Mouse (Mus musculus) brain, embryonic 14.5 days (tissue): ENCODE data around the gene Khdc1a. TPM values are rescaled to one million over a fixed set of nuclear protein-coding genes. Genes with fewer than 3 reads are reported as not detected.
"Not testable (repeated sequence)": the region's sequence is repeated elsewhere in the genome, so short reads cannot be mapped to it uniquely, and the experiment has no call there.

Source experiments
- DNase-seq: peaks from one replicate; pipeline ENCODE4 v3.0.0-alpha.2; 2011; ENCODE audit warnings: low read depth
- CTCF ChIP-seq: fragments of 200-500 bp; IDR thresholded peaks from 2 replicates; pipeline ENCODE4 v1.5.1; 2012; ENCODE audit warnings: inconsistent platforms, mild to moderate bottlenecking, moderate library complexity, borderline replicate concordance; ENCODE audit not compliant: insufficient read depth, insufficient read length; ENCODE audit errors: extremely low read depth
- POLR2A ChIP-seq: fragments of 200-500 bp; IDR thresholded peaks from 2 replicates; pipeline ENCODE4 v1.6.1; 2012; ENCODE audit warnings: mild to moderate bottlenecking, inconsistent platforms, borderline replicate concordance; ENCODE audit not compliant: poor library complexity, insufficient read depth, insufficient read length, severe bottlenecking; ENCODE audit errors: extremely low read depth
- polyA plus RNA-seq: library from polyadenylated mRNA; depleted of rRNA; stranded (reverse); fragments of >200 nt; gene quantifications from 2 replicates; pipeline ENCODE4 v1.2.3, GENCODE M21; 2012; rRNA removed

Khdc1a gene
- polyA plus RNA-seq, 1 experiment, result not detected

DNA sequence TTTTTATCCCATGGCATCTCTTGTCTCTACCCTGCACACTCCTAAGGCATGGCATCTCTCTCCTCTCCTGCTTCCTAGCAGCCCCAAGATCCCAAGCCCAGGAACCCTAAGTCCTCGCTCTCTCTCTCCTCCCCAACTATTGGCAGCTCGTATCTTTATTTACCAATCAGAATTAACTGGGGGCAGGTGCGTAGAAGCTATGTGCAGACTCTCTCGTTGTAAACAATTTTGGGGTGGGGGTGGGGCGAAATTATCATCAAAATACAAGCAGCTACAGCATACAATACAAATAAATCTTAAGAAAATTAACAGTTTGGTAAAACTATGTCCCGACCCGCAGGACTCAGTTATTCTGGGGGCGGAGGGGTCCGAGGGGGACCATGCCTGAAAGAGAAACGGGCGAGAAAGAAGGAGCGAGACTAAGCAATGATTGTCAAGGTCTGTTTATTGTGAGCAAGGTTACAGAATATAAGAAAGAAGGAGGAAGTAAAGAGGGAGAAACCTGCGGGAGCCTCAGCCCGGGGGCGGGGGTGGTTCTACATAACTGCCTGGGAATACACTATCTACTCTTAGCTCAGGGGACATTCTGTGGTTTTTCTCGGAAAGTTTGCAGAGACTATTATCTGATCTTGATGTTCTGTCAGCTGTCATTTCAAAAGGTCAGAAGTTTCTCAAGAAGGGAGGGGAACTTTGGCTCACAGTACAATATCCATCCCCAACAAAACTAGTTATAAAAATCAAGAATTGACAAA lies 16.0 kb upstream of the Khdc1a start:
- no peak for DNase-seq
- TF ChIP-seq POLR2A, result no peak
- TF ChIP-seq CTCF, result no peak

GRCm38 (mm10) chr1:21335836-21336235 lies 13.6 kb upstream of the Khdc1a start:
- no peak for DNase-seq
- TF ChIP-seq POLR2A, result no peak
- no peak for TF ChIP-seq CTCF

GRCm38 (mm10) chr1:21340745-21341144 lies 8.7 kb upstream of the Khdc1a start:
- TF ChIP-seq CTCF (no peak), POLR2A (no peak)
- DNase-seq, result no peak

DNA sequence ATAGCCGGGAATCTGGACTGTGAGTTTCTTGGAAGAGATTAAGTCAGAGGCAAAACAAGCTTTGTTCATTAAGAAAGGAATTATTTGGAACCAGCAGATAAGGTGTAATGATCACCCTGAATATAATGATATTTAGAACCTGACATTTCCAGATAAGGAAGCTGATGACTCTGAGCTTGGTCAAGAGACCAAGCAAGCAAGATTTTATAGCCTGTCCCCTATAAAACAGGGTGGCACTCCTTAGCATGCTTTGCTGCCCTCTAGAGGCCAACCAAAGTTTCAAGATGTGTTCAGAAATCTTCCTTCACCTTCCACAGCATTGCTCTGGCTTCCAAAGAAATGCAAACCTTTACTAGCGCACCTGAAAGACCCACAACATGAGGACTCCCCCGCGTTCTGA lies 5.2 kb upstream of the Khdc1a start:
- TF ChIP-seq CTCF (peak; percentile 73; the same call in 1 of the 2 replicates), POLR2A (no peak)
- DNase-seq, result peak; percentile 73

DNA sequence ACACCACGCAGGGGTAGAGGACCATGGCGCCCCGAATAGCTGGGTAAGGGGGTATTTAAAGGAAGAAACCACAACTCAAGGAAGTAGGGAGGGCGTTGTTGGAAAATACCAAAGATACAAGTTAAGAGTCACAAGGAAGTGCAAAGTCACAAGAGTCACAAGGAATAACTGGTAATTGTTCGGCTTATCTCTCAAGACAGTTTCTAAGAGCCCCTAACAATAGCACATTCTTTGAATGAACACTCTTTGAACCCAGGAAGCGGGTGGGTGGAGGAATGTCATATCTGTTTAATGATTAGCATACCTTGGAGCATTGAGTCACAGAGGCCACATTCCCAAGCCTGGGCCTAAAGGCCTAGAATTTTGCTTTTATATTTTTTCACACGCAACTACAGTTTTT lies 4.7 kb upstream of the Khdc1a start:
- DNase-seq, result not testable (repeated sequence)

GRCm38 (mm10) chr1:21368031-21368430 lies 18.6 kb downstream of the Khdc1a start, which contains the start of gene Khdc1c:
Khdc1c (plus strand) TSS chr1:21368331.
- DNase-seq, result not testable (repeated sequence)

DNA sequence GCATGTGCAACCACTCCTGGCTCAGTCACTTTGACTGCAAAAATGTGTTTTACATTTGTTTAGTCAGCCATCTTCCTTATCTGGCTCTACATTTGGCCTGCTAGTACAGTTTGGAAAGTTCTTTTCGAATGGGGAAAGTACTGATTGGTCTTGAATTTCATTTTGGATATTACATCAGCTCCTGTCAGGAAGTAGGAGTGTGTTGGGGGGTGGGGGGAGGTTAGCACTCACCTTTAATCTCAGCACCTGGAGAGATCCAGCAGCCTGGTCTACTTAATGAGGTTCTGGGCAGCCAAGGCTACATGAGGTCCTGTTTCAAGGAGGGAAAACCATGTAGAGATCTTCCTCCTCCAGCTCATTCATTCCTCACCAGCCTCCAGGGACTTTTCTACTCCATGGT lies 33.8 kb downstream of the Khdc1a start, which contains the start of gene Khdc1b:
Gene Khdc1b (plus strand): TSS at position 301 of the 400 bp plus-strand sequence.
- TF ChIP-seq POLR2A, result no peak
- TF ChIP-seq CTCF, result no peak
- no peak for DNase-seq

- no peak for DNase-seq
- TF ChIP-seq POLR2A (no peak), CTCF (no peak)
Observed at GRCm38 (mm10) chr1:21391138-21391671, 41.8 kb downstream of the Khdc1a start.

Other genes starting within 250 kb of the Khdc1a start
- gene Tmem14a, start 131.1 kb upstream of the Khdc1a start, polyA plus RNA-seq, result 11.3 and 14.9 TPM in 2 replicates
- 0.36 and 0.43 TPM in 2 replicates for gene Gsta3, start 109.1 kb upstream of the Khdc1a start, polyA plus RNA-seq
- gene Khdc1c, start 18.7 kb downstream of the Khdc1a start, polyA plus RNA-seq, result not detected in 2 replicates
- gene Khdc1b, start 33.9 kb downstream of the Khdc1a start, polyA plus RNA-seq, result not detected in 2 replicates